Mouse (Mus musculus): Measurements from ENCODE around the gene Akr1b7. TPM values are rescaled to one million over a fixed set of nuclear protein-coding genes. Genes with fewer than 3 reads are reported as not detected.
"Not testable (repeated sequence)": the region's sequence is repeated elsewhere in the genome, so short reads cannot be mapped to it uniquely, and the experiment has no call there.

The Akr1b7 gene
- not detected in 2 replicates for polyA plus RNA-seq (2012)

DNA sequence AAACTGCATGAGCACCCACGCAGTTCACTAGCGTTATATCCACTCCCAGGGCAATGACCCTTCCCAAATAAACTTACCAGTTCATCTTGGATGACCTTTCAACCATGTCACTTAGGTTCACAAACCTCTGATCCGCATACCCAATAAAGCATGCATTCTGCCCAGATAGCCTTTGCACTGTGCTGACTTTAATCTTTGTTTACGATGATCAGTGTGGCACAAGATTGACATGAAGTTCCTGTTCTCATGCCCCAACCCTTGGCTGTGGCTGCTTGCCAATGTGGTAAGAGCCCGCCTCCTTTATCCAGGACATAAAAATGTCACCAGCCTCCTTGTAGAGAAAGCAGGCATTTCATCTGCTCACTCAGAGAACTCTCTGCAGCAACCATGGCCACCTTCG, at the start of gene Akr1b7:
Akr1b7 (plus strand) TSS at position 312 of the 400 bp plus-strand sequence.
- Histone ChIP-seq H3K4me1 (ENCODE audit: control insufficient read depth) (peaks cover 3% of the 10 kb centered on the region), H3K27me3 (ENCODE audit: control insufficient read depth) (no peaks in the 10 kb centered on the region; the same call in 1 of the 2 replicates), H3K36me3 (ENCODE audit: control insufficient read depth) (no peaks in the 10 kb centered on the region), H3K9me3 (ENCODE audit: control insufficient read depth, low read length) (peaks cover 2% of the 10 kb centered on the region), H3K4me3 (replicated peaks) (no peak within 1 kb of the TSS)
- TF ChIP-seq TAL1 (IDR thresholded peaks at IDR 0.05; ENCODE audit: low read length) (no peak), GATA1 (IDR thresholded peaks at IDR 0.05; ENCODE audit: low read length) (no peak)

DNA sequence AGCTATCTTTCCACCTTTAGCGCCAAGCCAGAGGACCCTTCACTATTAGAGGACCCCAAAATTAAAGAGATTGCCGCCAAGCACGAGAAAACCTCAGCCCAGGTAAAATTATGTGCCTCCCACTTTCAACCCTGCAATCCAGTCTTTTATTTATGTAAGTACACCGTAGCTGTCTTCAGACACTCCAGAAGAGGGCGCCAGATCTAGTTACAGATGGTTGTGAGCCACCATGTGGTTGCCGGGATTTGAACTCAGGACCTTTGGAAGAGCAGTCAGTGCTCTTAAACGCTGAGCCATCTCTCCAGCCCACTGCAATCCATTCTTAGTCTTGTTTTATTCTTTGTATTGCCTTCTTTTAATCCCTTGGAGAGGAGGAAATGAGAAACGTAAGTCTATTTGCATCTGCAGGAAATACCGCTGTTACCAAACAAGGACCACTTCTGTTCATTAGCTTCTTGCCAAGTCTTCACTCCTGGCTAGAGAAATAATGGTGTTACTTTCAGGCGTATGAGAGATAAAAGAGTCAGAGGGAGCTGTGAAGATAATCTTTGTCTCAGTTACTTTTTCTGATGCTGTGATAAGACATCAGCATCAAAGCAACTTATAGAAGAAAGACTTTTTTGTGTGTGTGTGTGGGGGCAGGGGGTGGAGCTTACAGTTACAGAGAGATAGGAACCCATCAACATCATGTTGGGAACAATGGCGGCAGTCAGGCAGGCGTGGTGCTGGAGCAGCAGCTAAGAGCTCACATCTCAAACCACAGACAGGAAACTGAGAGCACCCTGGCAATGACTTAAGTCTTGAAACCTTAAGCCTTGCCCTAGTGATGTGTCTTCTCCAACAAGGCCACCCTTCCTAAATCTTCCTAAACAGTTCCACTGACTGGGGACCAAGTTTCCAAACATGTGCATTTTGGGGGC, 47.7 kb upstream of the Akr1b7 start:
- Histone ChIP-seq H3K9me3 (ENCODE audit: control insufficient read depth, low read length) (no peaks in the 10 kb centered on the region), H3K4me3 (replicated peaks) (no peak overlapping the region), H3K27me3 (ENCODE audit: control insufficient read depth) (no peaks in the 10 kb centered on the region), H3K4me1 (ENCODE audit: control insufficient read depth) (no peaks in the 10 kb centered on the region), H3K36me3 (ENCODE audit: control insufficient read depth) (no peaks in the 10 kb centered on the region)
- TF ChIP-seq GATA1 (IDR thresholded peaks at IDR 0.05; ENCODE audit: low read length) (no peak), TAL1 (IDR thresholded peaks at IDR 0.05; ENCODE audit: low read length) (no peak)

DNA sequence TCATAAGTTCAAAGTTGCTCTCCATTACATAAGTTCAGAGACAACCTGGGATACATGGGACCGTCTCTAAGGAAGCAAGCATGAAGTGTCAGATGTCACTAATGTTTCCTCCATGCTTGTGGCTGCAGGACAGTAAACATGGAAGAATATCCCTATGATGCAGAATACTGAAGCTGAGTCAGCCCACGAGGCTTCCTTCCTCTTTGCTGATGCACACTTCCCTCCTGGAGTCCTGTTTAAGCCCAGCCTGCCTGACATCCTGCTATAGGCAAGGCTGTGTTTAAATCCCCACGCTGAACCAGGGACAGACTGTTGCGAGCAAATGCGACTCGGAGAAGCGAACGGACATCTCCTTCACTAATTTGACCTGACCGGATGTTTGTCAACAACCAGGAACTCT, 44.1 kb upstream of the Akr1b7 start:
- peaks cover 5% of the 10 kb centered on the region; the same call in 1 of the 2 replicates for H3K4me1 ChIP-seq (ENCODE audit: control insufficient read depth)
- no peak for TF ChIP-seq TAL1 (IDR thresholded peaks at IDR 0.05; ENCODE audit: low read length)
- TF ChIP-seq GATA1 (IDR thresholded peaks at IDR 0.05; ENCODE audit: low read length) = no peak
- H3K27me3 ChIP-seq (ENCODE audit: control insufficient read depth) = no peaks in the 10 kb centered on the region
- no peak overlapping the region for H3K4me3 ChIP-seq (replicated peaks)
- no peaks in the 10 kb centered on the region for H3K36me3 ChIP-seq (ENCODE audit: control insufficient read depth)
- no peaks in the 10 kb centered on the region for H3K9me3 ChIP-seq (ENCODE audit: control insufficient read depth, low read length)

DNA sequence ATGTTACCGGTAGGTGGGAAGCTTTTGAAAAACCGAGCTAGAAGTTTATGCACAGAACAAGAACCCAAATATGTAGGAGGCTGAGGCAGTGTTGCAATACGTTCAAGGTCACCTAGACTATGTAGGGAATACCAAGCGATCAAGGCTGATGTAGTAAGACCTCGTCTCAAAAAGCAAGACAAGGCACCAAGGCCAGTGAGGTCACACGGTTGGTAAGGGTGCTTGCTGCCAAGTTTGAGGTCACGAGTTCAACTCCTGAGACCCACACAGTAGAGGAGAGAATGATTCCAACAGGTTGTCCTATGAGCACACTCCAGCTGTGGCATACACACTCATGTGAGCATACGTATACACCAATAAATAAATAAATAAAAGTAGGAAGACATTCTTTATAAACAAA, 42.1 kb upstream of the Akr1b7 start:
- Histone ChIP-seq H3K36me3 (ENCODE audit: control insufficient read depth) (no peaks in the 10 kb centered on the region), H3K4me1 (ENCODE audit: control insufficient read depth) (peaks cover 5% of the 10 kb centered on the region; the same call in 1 of the 2 replicates), H3K9me3 (ENCODE audit: control insufficient read depth, low read length) (no peaks in the 10 kb centered on the region), H3K27me3 (ENCODE audit: control insufficient read depth) (no peaks in the 10 kb centered on the region), H3K4me3 (replicated peaks) (no peak overlapping the region)
- TF ChIP-seq GATA1 (IDR thresholded peaks at IDR 0.05; ENCODE audit: low read length) (no peak), TAL1 (IDR thresholded peaks at IDR 0.05; ENCODE audit: low read length) (no peak)

DNA sequence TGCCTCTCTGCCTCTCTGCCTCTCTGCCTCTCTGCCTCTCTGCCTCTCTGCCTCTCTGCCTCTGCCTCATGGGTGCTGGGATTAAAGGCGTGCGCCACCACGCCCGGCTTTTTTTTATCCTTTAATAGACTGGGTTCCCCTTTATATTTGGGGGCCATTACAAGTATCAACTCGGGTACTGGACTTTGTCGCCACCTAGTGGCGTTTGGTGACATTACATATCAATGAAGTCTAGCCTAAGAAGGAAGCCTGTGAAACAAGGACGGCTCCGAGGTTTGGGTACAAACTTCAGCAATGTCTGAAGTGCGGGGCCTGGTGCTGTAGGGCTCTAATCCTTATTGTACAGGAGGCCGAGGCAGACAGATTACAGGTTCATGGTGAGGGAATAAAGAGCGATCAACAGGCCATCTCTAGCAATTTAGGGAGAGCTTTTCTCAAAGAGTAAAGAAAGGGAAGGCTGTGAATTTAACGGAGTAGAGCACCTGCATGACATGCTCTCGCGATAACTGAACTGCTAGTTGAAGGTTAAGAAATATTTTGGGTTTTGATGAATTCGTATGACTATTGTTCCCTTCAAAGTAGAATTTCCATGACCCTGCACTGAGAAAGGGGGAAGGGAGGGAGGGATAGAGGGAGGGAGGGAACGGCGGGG, 40.3 kb upstream of the Akr1b7 start:
- peaks cover 5% of the 10 kb centered on the region; the same call in 1 of the 2 replicates for H3K4me1 ChIP-seq (ENCODE audit: control insufficient read depth)
- H3K36me3 ChIP-seq (ENCODE audit: control insufficient read depth) = no peaks in the 10 kb centered on the region
- no peaks in the 10 kb centered on the region for H3K27me3 ChIP-seq (ENCODE audit: control insufficient read depth)
- no peaks in the 10 kb centered on the region for H3K9me3 ChIP-seq (ENCODE audit: control insufficient read depth, low read length)
- TF ChIP-seq GATA1 (IDR thresholded peaks at IDR 0.05; ENCODE audit: low read length) (no peak), TAL1 (IDR thresholded peaks at IDR 0.05; ENCODE audit: low read length) (no peak)
- no peak overlapping the region for H3K4me3 ChIP-seq (replicated peaks)

GRCm38 (mm10) chr6:34373841-34374240, 38.3 kb upstream of the Akr1b7 start:
- Histone ChIP-seq H3K4me1 (ENCODE audit: control insufficient read depth) (peaks cover 5% of the 10 kb centered on the region; the same call in 1 of the 2 replicates), H3K36me3 (ENCODE audit: control insufficient read depth) (no peaks in the 10 kb centered on the region), H3K27me3 (ENCODE audit: control insufficient read depth) (no peaks in the 10 kb centered on the region), H3K4me3 (replicated peaks) (no peak overlapping the region), H3K9me3 (ENCODE audit: control insufficient read depth, low read length) (no peaks in the 10 kb centered on the region)
- TF ChIP-seq GATA1 (IDR thresholded peaks at IDR 0.05; ENCODE audit: low read length) (no peak), TAL1 (IDR thresholded peaks at IDR 0.05; ENCODE audit: low read length) (no peak)

DNA sequence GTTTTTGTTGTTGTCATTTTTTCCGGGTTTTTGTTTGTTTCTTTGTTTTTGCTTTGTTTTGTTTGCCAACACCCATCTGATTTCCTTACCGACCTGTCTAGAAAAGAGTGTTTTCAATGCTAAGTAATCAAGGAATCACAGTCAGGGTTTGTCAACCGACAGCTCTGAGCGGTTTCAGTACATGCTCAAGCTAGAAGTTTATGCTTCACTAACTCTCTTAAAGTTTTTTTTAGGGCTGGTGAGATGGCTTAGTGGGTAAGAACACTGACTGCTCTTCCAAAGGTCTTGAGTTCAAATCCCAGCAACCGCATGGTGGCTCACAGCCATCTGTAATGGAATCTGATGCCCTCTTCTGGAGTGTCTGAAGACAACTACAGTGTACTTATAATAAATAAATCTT, 36.2 kb upstream of the Akr1b7 start:
- not testable (repeated sequence) for H3K27me3 ChIP-seq (ENCODE audit: control insufficient read depth); H3K36me3 ChIP-seq (ENCODE audit: control insufficient read depth); H3K9me3 ChIP-seq (ENCODE audit: control insufficient read depth, low read length); H3K4me1 ChIP-seq (ENCODE audit: control insufficient read depth); H3K4me3 ChIP-seq (replicated peaks)

DNA sequence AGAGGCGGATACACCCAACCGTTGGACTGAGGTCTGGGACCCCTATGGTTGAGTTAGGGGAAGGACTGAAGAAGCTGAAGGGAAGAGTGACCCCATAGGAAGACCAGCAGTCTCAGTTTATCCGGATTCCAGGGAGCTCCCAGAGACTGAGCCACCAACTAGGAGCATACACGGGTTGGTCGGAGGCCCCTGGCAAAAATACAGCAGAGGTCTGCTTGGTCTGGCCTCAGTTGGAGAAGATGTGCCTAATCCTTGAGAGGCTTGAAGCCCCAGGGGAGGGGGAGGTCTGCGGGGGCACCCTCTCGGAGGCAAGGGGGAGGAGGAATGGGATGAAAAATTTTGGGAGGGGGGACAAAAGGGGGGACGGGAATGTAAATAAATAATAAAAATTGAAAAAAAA, 28.7 kb upstream of the Akr1b7 start:
- Histone ChIP-seq H3K4me3 (replicated peaks) (no peak overlapping the region), H3K4me1 (ENCODE audit: control insufficient read depth) (peaks cover 14% of the 10 kb centered on the region), H3K36me3 (ENCODE audit: control insufficient read depth) (no peaks in the 10 kb centered on the region), H3K27me3 (ENCODE audit: control insufficient read depth) (no peaks in the 10 kb centered on the region), H3K9me3 (ENCODE audit: control insufficient read depth, low read length) (no peaks in the 10 kb centered on the region)
- TF ChIP-seq TAL1 (IDR thresholded peaks at IDR 0.05; ENCODE audit: low read length) (no peak), GATA1 (IDR thresholded peaks at IDR 0.05; ENCODE audit: low read length) (no peak)

GRCm38 (mm10) chr6:34384110-34384661, 27.9 kb upstream of the Akr1b7 start, which contains the start of gene Akr1b10:
Gene Akr1b10, plus strand, starts transcription at chr6:34384218.
- H3K27me3 ChIP-seq (ENCODE audit: control insufficient read depth) = no peaks in the 10 kb centered on the region
- no peaks in the 10 kb centered on the region for H3K9me3 ChIP-seq (ENCODE audit: control insufficient read depth, low read length)
- TF ChIP-seq TAL1 (IDR thresholded peaks at IDR 0.05; ENCODE audit: low read length) (no peak), GATA1 (IDR thresholded peaks at IDR 0.05; ENCODE audit: low read length) (no peak)
- no peaks in the 10 kb centered on the region for H3K36me3 ChIP-seq (ENCODE audit: control insufficient read depth)
- peaks cover 14% of the 10 kb centered on the region for H3K4me1 ChIP-seq (ENCODE audit: control insufficient read depth)
- peak within 1 kb of the TSS; percentile 60 for H3K4me3 ChIP-seq (replicated peaks)
